Mouse (Mus musculus) kidney, adult 9 months (tissue): ENCODE data around the gene Aip.
"Not testable (repeated sequence)": the region's sequence is repeated elsewhere in the genome, so short reads cannot be mapped to it uniquely, and the experiment has no call there.

ENCODE experiments used
- DNase-seq: peaks from one replicate; pipeline ENCODE4 v3.0.0; 2022

Gene Aip

GRCm38 (mm10) chr19:4151898-4152297 lies 26.2 kb upstream of the Aip start:
- DNase-seq = no peak

- no peak for DNase-seq
Observed at GRCm38 (mm10) chr19:4151488-4151860, 25.8 kb upstream of the Aip start.

GRCm38 (mm10) chr19:4150567-4151487 lies 25.2 kb upstream of the Aip start:
- no peak for DNase-seq

- no peak for DNase-seq
Observed at GRCm38 (mm10) chr19:4149764-4150461, 24.3 kb upstream of the Aip start.

- DNase-seq = no peak
Observed at GRCm38 (mm10) chr19:4149283-4149682, 23.6 kb upstream of the Aip start.

- DNase-seq = peak; percentile 32
Observed at GRCm38 (mm10) chr19:4148819-4149218, 23.2 kb upstream of the Aip start.

- DNase-seq = peak; percentile 98
Observed at GRCm38 (mm10) chr19:4148491-4148806, 22.8 kb upstream of the Aip start, which contains the start of gene Coro1b. TSS of gene Coro1b (plus strand) at chr19:4148619.

- no peak for DNase-seq
Observed at GRCm38 (mm10) chr19:4147782-4148490, 22.3 kb upstream of the Aip start.

GRCm38 (mm10) chr19:4147022-4147405 lies 21.4 kb upstream of the Aip start:
- DNase-seq = peak; percentile 33

GRCm38 (mm10) chr19:4146366-4147021 lies 20.8 kb upstream of the Aip start:
- DNase-seq = no peak

- DNase-seq = peak; percentile 11
Observed at GRCm38 (mm10) chr19:4145936-4146335, 20.3 kb upstream of the Aip start.

- DNase-seq = peak; percentile 49
Observed at GRCm38 (mm10) chr19:4144550-4145498, 19.2 kb upstream of the Aip start.

- DNase-seq = no peak
Observed at GRCm38 (mm10) chr19:4143759-4144268, 18.2 kb upstream of the Aip start, which contains the start of gene Cabp4. TSS of gene Cabp4 (minus strand) at chr19:4144033.

GRCm38 (mm10) chr19:4142416-4143173 lies 16.9 kb upstream of the Aip start:
- peak; percentile 51 for DNase-seq

- DNase-seq = no peak
Observed at GRCm38 (mm10) chr19:4140147-4140546, 14.5 kb upstream of the Aip start.

- DNase-seq = no peak
Observed at GRCm38 (mm10) chr19:4139446-4139845, 13.8 kb upstream of the Aip start, which contains the start of gene Gpr152. TSS of gene Gpr152 (plus strand) at chr19:4139787.

- DNase-seq = no peak
Observed at GRCm38 (mm10) chr19:4137913-4138312, 12.3 kb upstream of the Aip start.

- DNase-seq = no peak
Observed at GRCm38 (mm10) chr19:4136463-4136862, 10.8 kb upstream of the Aip start.

- DNase-seq = not testable (repeated sequence)
Observed at GRCm38 (mm10) chr19:4135963-4136345, 10.3 kb upstream of the Aip start.

GRCm38 (mm10) chr19:4135229-4135962 lies 9.7 kb upstream of the Aip start:
- not testable (repeated sequence) for DNase-seq
